Mouse (Mus musculus) thymus, postnatal 36 days (tissue): ENCODE measurements around the gene Pold4.
"Not testable (repeated sequence)": the region's sequence is repeated elsewhere in the genome, so short reads cannot be mapped to it uniquely, and the experiment has no call there.

Source experiments
- DNase-seq, 2 experiments: peaks; one replicate each; pipeline ENCODE4 v3.0.0; 2022; ENCODE audit warnings: mixed read lengths in 2 of 2

Pold4 gene

DNA sequence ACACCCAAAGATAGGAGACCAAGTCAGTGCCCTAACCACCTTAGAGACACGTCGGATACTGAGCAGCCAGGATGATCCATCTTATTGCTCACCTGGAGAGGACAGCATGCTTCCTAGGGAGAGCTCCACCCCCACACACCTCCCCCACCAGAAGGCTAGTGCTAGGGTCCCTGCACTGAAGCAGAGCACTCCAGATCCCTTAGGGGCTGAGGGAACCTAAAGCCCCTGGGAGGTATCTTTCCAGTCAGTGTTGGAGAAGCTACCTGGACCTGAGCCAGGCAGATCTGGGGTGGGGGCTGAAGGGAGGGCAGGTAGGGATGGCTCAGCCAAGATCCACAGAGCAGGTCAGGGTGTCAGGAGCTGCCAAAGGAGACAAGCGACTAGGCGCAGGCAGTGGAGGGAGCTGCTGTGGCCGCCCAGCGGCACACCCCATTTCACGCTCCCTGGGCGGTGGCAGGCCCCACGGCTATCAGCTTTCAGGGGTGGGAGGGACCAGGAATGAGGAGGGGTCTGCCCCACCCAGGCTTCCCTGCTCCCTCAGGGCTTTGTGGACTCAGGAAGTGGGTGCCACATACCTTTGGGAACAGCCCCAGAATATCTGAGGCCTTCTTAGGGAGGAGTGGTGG is 2.1 kb upstream of the Pold4 start:
- DNase-seq: no peak

DNA sequence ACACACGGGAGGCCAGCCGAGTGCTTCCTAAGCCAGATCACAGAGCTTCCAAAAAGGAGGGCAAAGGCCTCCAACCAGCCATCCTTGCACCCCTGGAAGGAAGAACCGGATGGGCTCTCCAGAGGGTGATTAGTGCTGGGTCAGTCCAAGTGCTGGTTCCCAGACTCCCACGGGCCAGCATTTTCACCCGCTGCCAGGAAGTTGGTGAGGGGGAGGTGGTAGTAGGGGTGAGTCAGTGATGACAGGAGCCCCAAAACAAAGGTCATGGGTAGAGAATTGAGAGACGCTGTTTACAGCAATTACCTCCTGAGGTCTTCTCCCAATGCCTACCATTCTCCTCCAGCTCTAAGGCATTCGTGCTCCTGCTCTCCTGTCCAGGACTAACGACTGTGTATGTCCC is 1.3 kb upstream of the Pold4 start:
- DNase-seq: no peak

DNA sequence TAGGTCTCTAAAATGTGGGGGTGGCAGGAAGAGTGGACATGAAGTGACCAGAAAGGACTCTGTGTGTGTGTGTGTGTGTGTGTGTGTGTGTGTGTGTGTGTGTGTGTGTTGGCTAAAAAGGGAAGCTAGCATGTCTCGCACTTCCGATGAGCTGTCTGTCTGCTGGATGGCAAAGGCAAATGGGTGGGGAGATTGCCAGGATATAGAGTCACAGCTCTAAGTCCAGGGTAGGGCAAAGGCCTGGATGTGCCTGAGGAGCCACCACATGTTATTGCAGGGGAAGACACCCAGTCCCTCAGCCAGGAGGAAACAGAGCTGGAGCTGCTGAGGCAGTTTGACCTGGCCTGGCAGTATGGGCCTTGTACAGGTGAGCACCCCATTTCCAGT is 480 bp downstream of the Pold4 start:
- no peak for DNase-seq

DNA sequence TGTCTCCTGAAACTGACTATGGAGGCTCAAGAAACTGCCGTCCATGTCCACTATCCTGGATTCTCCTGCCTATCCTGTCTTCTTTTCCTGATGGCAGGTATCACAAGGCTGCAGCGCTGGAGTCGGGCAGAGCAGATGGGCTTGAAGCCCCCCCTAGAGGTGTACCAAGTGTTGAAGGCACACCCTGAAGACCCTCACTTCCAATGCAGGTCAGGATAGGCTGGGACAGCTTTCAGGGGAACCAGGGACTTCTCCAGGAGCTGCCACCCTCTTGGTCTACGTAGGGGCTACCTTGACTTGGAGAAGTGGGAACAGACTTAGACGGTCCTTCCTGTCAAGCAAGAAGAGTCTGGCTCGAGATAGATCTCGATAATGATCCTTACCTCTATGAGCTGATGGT is 952 bp downstream of the Pold4 start:
- DNase-seq: peak in 1 of 2 experiments; percentile 13

DNA sequence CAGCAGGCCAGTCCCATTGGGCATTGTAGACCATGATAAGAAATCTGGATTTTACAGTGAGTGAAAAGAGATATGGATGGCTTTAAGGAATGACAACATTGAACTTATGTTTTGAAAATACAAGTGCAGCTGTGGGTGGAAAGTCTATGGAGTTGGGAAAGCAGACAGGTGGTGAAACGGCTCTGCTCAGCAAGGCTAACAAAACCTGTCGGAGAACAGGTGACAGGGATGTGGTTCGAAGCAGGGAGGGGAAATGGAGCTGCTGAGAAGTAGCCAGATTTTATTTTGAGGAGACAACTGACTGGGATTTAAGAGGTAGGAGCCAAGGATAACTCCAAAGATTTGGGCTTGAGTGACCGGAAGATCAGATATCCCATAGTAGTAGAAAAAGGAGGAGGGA is 2.8 kb downstream of the Pold4 start:
- DNase-seq: no peak

DNA sequence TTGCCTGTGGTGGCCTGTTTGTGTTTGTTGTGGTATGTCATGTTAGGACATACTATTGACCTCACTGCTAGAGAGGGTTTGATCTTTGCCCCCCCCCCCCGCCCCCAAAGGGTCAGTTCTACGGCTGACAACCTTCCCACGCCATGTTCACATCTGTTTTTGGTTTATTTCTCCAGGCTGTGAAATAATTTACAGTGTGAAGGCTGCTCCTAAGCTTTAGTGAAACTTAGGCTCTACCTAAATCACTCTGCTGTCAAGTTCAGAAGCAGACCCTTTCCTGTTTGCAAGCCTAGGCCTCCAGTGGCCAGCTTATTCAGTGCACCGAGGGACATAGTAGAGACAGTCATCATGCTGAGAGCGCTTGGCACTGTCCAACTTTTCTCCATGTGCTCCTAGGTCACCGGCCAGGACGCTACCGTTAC is 8.6 kb downstream of the Pold4 start:
- DNase-seq: no peak

DNA sequence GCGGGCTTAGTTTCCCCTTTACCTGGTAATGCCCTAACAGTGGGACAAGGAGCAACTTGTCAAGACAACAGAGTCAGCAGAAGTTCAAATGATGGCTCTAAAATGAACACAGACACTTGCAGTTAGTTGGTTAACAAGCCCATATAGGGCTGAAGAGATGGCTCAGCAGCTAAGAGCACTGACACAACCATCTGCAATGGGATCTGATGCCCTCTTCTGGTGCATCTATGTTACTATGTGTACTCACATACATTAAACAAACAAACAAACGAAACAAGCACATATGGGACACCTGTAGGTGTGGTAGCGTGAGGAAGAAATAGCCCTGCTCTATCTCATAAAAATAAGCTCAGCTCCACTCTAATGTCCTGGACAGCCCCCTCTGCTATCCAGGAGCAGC is 10.7 kb downstream of the Pold4 start:
- DNase-seq: no peak

DNA sequence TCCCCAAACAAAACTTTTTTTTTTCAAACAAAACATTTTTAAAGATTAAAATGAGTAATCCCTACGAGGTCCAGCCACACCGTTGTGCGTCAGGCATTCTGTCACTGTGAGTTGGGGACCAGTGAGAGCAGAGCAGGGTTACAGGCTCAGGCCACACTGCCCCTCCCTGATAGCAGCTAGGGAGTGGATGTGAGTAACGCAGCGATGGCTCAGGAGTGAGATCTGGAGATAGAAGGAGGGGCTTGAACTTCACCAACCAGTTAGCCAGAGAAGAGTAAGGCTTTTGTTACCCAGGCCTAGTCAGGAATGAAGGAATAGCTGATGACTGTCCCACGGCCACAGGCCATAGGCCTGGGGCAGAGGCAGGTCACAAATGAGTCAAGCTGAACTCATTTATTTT is 13.1 kb downstream of the Pold4 start:
- no peak for DNase-seq

DNA sequence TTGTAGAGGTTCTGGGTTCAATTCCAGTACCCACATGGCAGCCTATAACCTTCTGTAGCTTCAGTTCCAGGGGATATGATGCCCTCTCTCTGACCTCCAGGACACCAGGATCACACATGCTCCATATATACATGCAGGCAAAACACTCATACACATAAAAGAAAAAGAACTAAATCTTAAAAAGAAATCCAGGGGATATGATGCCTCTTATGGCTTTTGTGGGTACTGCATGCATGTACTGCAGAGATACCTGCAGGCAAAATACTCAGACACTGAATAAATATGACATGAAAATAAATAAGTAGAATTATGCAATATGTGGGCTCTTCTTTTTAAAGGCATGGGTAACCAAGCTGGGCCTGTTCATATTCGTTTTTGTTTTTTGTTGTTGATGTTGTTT is 15.3 kb downstream of the Pold4 start:
- DNase-seq: no peak

DNA sequence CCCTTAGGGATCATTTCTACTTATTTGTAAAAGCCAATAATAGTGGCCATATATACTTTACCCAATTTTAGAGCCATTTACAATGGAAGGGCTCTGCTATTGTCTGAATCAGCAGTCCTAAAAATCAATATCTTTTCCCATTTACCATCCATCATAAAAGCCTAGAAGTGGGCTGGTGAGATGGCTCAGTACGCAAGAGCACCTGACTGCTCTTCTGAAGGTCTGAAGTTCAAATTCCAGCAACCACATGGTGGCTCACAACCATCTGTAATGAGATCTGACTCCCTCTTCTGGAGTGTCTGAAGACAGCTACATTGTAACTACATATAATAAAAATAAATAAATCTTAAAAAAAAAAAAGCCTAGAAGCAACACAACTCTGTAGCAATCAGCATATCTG is 17.0 kb downstream of the Pold4 start:
- not testable (repeated sequence) for DNase-seq

DNA sequence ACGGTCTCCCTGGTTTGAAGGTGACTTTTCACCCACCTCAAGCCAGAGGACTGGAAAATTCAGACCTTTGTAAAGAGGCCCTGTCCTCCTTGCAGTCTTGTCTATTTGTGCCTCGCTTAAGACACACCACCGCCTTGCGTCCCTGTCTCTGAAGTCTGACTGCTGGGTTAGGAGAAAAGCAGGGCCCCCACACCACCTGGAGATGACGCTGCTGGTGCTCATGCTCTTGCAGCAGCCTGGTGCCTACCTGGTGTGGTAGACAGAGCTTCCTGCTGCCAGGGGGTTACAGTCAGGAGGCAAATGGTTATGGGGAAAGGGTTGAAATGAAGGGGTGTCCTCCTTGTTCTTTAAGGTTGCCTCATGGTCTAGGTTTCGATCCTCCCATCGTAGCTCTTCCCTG is 22.5 kb downstream of the Pold4 start:
- DNase-seq: no peak

DNA sequence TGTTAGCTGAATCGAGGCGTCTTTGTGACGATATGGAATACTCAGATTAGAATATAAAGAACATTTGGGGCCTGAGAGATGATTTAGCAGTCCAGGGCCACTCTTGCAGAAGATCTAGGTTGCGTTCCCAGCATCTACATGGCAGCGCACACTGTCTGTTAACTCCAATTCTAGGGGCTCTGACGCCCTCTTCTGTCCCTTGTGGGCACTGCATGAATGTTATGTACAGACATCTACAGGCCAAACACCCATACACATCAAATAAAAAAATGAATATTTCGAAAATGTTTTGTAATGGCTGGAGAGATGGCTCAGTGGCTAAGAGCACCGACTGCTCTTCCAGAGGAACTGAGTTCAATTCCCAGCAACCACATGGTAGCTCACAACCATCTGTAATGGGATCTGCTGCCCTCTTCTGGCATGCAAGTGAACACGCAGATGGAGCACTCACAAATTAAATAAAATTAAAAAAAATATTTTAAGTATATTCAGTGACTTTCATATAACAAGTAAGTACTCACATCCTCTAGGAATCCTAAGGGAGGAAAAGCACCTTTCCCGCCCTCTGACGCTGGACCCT is 24.0 kb downstream of the Pold4 start:
- no peak for DNase-seq

DNA sequence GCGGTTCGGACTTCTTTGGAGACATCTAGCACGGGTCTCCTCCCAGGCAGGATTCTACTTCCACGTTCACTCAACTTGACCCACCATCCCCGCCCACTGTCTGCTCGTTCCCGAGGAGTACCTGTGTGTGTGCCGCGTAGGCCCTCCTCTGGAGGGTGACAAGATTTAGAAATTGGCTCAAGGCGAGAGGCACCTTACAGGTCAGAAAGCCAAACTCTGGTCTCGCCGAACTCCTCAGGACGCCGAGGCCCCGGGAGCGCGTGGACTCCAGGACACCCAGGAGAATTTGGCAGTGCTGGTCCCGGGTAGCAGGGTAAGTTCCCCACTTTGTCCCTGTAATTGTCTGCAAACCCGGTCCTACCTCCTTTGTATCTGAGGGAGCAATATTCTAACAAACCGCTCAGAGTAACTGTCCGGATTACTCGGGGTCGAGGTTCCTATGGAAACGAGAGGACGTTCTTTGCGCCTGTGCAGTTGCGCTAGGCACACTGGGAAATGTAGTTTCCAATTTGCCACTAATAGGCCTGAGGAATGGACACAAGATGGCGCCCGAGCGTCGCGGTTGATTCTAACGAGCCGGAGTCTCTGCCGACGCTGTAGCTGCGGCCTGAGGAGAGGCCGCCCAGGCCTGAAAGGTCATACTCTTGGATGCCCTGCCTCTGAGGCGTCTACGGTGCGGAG is 25.7 kb downstream of the Pold4 start:
- DNase-seq: peak; percentile 88 to 91

DNA sequence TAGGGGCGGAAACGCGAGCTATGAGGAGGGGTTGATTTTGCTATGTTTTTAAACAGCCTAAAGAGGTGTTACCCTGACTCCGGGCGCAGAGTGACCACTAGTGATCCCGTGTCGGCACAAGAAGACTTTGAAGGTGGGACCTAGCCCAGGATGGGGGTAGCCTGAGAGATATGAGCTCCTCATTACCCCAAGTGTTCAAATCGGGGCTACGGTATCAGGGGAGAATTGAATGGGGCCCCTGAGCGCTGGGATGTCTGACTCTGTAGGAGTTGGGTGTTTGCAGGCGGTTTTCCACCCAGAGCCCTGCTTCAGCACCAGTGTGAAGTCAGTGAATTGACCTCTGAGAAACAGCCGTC is 26.2 kb downstream of the Pold4 start:
- no peak for DNase-seq

DNA sequence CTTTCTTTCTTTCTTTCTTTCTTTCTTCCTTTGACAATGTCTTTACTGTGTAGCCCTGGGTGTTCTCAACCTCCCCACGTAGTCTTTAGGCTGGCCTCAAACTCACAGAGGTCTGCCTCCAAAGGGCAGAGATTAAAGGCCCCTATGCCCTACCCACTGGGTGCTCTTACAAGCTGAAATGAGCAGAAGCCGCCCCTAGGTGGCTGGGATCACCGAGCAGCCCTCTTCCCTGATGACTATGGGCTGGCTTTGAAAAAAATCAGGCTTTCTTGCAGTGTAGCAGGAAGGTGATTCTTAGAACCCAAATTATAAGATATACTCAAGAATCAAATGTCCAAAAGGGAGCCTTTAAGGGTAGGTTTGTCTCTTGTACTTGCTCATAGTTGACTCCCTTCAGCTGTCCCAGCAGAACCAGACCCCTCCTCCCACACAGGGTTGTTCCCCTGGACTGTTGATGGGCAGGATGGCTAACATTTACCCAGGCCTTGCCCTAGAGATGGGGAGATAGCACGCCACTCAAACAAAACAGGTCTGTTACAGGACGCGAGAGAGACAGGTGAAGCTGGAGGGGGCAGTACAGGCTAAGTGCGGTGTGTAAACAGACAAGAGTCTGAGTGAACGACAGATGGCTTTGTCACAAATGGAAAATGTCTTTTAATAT is 29.5 kb downstream of the Pold4 start:
- DNase-seq: peak; percentile 53 to 60

DNA sequence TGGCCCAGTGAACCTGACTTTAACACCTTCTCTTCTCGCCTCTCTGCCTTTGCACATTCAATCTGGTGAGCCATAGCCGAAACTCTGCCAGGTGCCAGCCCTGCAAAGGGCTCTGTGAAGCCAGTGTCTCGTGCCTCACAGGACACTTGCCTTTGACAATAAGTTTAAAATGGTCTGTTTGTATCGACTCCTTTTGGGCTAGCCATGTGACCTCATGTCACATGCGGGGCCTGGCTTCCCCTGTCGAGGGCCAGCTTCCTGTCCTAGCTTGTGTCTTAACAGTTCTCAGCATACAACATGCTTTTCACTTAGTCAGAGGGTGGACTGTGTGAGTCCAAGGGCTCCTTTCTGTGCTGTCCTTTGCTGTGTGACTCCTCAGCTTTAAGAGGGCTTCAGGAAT is 31.1 kb downstream of the Pold4 start:
- DNase-seq: no peak

DNA sequence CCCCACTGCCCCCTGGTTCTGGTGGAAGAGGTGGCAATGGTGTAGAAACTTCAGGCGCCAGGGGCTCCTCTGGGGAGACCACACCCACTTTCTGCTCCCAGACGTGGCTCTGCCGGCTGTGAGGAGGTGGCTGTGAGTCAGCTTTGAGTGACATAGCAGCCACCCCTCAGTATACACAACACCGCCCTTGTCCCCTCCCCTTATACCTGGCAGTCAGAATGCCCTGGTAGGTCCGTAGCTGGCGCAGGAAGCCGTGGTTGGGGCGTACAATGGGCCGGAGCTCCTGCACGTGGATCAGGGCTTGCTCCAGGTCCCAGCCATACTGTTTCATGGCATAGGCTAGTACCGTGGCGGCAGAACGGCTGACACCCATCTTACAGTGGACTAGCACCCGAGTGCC is 32.0 kb downstream of the Pold4 start:
- no peak for DNase-seq

DNA sequence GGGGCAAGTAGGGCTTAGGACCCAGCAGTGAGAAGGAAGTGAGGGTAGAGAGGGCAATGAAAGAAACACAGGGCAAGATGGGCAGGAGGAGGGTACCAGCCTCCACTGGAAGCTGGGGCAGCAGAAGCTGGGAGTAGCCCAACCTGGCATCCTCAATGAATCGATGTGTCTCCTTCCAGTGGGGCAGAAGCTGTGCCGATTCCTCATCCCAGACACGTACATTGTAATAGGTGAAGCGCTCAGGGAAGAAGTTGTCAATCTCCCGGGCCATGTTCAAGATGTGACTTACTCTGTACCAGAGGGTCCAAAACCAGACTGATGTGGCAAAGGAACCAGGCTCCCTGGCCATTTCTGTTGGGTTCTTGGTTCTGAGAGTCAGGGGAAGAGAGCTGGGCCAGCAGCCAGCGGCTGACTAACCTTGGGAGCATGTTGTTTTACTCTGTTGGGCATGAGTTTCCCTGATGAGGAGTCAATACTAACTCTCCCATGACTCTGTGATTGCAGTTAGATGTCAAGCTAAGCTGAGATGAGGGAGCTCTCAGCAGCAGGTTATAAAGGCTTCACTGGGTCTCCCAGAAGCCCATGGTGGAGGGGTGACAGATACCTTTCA is 32.6 kb downstream of the Pold4 start:
- DNase-seq: no peak

DNA sequence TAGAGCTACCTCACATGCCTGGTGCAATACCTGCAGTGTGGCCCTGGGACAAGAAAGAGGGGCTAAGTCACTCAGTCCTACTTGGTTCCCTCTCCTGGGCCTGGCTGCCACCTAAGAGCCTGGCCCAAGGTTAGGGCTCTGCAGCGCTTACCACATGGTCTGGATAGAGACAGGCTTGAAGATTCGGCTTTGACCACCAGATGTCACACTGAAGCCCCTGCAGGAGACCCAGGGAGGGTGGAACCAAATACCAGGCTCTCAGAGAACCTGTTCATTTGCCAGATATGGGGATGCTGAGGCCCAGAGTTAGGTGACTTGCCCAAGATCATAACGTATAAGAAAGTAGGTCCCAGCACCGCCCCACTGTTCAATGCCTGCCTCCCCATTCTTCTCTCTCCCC is 34.3 kb downstream of the Pold4 start:
- peak in 1 of 2 experiments; percentile 37 for DNase-seq

DNA sequence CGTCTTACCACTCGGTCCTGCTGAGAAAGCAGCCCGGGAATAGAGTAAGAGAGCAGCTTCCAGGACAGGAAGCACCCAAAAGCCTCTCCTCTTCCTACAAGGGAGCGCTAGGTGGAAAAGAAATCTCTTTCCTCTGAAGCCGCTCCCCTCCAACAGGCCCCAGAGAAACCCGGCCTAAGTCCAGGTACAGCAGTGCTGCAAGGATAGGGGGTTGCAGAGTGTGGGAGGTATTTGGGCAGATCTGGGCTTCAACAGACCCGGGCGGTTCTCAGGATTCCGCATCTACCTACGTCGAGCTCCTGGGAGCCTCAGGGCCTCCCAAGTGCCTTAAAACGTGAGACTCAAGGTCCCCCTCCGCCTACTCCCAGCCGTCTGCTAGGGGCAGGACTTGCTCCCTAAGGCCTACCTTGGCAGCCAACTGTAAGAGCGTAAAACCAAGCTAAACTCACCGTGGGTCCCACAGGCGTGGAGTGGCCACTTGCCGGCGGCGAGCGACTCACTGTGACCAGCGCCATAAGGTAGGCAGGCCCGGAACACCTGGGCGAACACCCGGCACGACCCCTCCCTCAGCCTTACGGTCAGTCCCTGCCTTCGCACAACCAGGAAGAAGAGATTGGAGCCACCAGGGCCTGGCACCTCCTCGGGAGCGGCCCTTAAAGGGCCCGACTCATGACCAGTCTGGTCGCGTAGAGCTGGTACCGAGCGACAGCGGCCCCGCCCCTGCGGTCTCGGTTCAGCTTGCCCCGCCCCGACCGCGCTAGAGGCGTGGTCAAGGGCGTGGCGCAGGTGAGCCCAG is 37.1 kb downstream of the Pold4 start, which contains the start of gene Ssh3:
Ssh3 (minus strand) TSS at position 615 of the 796 bp plus-strand sequence.
- peak; percentile 67 to 72 for DNase-seq

DNA sequence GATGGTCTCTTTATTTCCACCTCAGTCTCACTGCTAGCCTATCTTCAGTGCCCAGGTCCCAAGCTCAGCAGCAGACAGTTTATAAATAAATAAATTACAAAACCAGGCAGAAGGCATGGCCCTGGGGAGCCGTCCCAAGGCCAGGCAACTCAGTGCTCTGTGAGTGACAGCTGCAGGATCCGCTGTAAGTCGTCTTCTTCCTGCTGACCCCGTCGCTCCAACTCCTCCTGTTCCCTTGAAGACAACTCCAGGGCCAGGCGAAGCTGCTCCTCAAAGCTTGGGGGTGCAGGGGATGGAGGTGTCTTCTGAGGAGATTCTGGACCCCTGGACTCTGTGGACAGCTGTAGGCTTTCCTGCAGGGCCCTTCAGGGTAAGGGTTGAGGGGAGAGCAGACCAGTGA is 38.5 kb downstream of the Pold4 start:
- DNase-seq: no peak

DNA sequence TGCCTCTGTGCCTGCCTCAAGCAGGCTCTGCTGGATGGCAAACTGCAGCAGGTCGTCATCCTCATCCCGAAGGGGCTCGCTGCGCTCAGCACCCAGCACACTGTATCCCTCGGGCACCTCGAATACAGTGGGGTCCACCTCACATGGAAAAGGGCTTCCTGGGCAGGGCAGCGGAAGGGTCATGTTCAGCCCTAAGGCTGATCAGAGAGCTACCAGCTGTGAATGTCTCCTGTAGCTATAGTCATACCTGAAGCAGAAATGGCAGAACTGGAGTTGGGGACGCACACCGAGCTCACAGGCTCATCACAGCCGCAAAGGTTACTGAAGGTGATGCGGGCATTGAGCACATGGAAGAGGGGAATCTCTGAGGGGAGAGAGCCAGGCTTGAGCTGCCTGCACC is 39.3 kb downstream of the Pold4 start:
- no peak for DNase-seq

DNA sequence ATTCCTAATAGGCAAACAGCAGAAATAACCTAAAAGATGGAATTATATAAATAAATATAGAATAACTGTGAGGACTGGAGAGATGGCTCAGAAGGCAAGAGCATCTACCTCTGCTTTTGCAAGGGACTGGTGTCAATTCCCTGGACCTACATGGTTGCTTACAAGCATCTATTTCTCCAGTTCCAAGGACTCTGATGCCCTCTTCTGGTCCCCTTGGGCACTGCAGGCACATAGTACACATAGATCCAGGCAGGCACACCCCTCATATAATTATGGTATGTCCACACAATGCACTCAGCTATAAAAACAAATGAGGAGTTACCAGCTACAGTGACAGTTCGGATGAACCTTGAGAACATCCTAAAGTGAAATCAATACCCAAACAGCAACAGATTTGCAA is 47.8 kb downstream of the Pold4 start:
- no peak for DNase-seq
